Mouse (Mus musculus) embryonic facial prominence, embryonic 11.5 days (tissue): ENCODE data around the gene Spata33. TPM values are rescaled to one million over a fixed set of nuclear protein-coding genes. Genes with fewer than 3 reads are reported as not detected.
A peak's percentile ranks its signal among the peaks of the same experiment; 100 is the strongest.
"Not testable (repeated sequence)": the region's sequence is repeated elsewhere in the genome, so short reads cannot be mapped to it uniquely, and the experiment has no call there.

Experiments used
- ATAC-seq: fragments of 200-750 bp; cut with Nextera tagmentation; replicated peaks from 2 replicates; pipeline ENCODE4 v1.8.0; 2017; ENCODE audit warnings: low read depth; ENCODE audit not compliant: insufficient number of reproducible peaks, low FRiP score, low TSS enrichment
- DNase-seq: peaks from one replicate; pipeline ENCODE4 v3.0.0-alpha.2; 2015; ENCODE audit warnings: low spot score
- H3K27ac ChIP-seq: fragments of 300-500 bp; sonication (generic); replicated peaks from 2 replicates; pipeline ENCODE4 v1.5.1; 2014; ENCODE audit warnings: mild to moderate bottlenecking, low read depth, low read length, control low read depth
- H3K27me3 ChIP-seq: fragments of 300-500 bp; sonication (generic); 2 replicates; pipeline ENCODE4 v1.6.1; 2014; ENCODE audit warnings: mild to moderate bottlenecking, low read length, moderate library complexity, mixed read lengths; ENCODE audit not compliant: control insufficient read depth, insufficient read depth
- H3K36me3 ChIP-seq: fragments of 300-500 bp; sonication (generic); replicated peaks from 2 replicates; pipeline ENCODE4 v1.6.1; 2014; ENCODE audit warnings: low read depth, mild to moderate bottlenecking, low read length, moderate library complexity, mixed read lengths; ENCODE audit not compliant: control insufficient read depth, insufficient read depth
- H3K4me1 ChIP-seq: fragments of 300-500 bp; sonication (generic); 2 replicates; pipeline ENCODE4 v1.6.1; 2014; ENCODE audit warnings: low read length, mixed read lengths; ENCODE audit not compliant: control insufficient read depth, insufficient read depth
- H3K4me2 ChIP-seq: fragments of 300-500 bp; sonication (generic); 2 replicates; pipeline ENCODE4 v1.6.1; 2014; ENCODE audit warnings: low read depth, mild to moderate bottlenecking, control low read depth, low read length, moderate library complexity
- H3K4me3 ChIP-seq: fragments of 300-500 bp; sonication (generic); 2 replicates; pipeline ENCODE4 v1.5.1; 2014; ENCODE audit warnings: low read depth, low read length, control low read depth
- H3K9ac ChIP-seq: fragments of 300-500 bp; sonication (generic); replicated peaks from 2 replicates; pipeline ENCODE4 v1.6.1; 2014; ENCODE audit warnings: mild to moderate bottlenecking, control low read depth, low read length
- H3K9me3 ChIP-seq: fragments of 300-500 bp; sonication (generic); replicated peaks from 2 replicates; pipeline ENCODE4 v1.6.1; 2016; ENCODE audit warnings: mild to moderate bottlenecking, low read length, inconsistent platforms, mixed read lengths; ENCODE audit not compliant: control insufficient read depth
- WGBS: fragments of 180-500 bp; shearing (Covaris S2); extraction: QIAGEN DNeasy Blood & Tissue Kit; methylation state at CpG from one replicate; pipeline ENCODE4 v1.1.7; 2014; 5-methylcytosine and 5-hydroxymethylcytosine counted together
- polyA plus RNA-seq: library from polyadenylated mRNA; unstranded; fragments of >200 nt; fragmentation: Nextera tagmentation; extraction: Ambion mirVana; gene quantifications from 2 replicates; pipeline ENCODE4 v1.2.1, GENCODE M21; 2014

The Spata33 gene
- polyA plus RNA-seq, 1 experiment from 2014 or later: 4.8 TPM

DNA sequence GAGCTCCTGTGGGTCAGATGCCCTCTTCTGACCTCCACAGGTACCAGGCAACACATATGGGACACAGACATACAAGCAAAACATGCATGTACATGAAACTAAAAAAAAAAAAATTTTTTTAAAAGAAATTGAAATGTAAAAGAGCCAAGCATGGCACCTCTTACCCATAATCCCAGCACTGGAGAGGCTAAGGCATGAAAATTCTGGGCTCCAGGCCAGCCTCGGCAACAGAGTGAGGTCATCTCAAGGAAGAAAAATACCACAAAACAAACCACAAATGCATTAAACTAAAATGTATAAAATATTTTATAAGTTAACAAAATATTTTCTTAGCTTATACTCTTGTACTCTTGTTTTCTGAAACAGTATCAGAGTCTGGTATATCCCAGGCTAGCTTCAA is 8.3 kb downstream of the Spata33 start:
- no peak overlapping the region for H3K27ac ChIP-seq
- no peak overlapping the region for H3K9ac ChIP-seq
- H3K9me3 ChIP-seq: no peaks in the 10 kb centered on the region
- no peak overlapping the region for H3K4me2 ChIP-seq
- H3K36me3 ChIP-seq: no peaks in the 10 kb centered on the region
- no peaks in the 10 kb centered on the region for H3K27me3 ChIP-seq
- ATAC-seq (no peak), DNase-seq (no peak)
- 97% methylated on average over 1 of the region's 1 CpGs for WGBS
- no peak overlapping the region for H3K4me3 ChIP-seq
- no peaks in the 10 kb centered on the region for H3K4me1 ChIP-seq

DNA sequence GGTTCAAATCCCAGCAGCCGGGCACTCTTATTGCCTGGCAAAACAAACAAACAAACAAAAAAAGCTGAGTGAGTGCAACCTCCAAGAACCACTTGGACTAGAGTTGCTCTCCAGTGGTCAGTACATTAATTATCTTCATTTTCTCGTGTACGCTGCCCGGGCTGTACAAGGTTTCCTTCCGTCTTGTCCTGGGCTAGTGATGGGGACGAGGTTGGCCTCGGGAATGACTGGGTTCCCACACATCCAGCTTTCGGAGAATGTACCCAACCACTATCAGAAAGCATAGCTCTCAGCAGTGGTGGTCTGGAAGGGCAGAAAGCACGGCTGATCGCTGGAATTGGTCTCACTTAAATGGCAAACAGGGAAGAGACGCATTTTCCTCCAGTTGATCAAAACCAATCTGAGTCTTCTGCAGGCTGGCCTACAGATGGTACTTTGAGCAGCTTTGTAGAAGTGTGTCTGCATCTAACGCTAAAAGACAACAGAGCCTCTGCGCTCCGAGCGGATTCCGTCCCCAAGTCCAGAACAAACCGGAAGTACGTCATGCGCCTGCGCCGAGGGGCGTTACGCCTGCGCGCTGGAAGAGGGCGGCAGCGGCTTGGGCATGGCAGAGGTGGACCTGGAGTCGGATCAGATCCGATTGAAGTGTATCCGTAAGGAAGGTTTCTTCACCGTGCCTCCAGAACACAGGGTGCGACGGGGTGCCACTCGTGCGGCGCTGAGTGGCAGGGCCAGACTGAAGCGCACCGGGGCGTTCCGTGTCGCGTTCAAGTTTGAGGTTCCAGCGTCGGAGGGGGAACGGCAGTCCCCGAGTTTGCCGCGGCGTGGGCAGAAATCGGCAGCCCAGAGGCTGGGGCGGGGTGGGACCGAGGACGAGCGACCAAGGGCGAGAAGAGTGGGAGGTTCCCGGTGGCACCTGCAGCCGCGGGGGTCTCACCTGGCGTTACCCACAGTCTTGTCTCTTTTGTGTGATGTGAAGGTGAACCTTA is 11.9 kb downstream of the Spata33 start, which contains the start of gene Cdk10:
Gene Cdk10 (plus strand): TSS at position 565 of the 989 bp plus-strand sequence.
- peak within 1 kb of the TSS; percentile 90 for H3K4me3 ChIP-seq
- WGBS: 3% methylated on average over 59 of the region's 59 CpGs

DNA sequence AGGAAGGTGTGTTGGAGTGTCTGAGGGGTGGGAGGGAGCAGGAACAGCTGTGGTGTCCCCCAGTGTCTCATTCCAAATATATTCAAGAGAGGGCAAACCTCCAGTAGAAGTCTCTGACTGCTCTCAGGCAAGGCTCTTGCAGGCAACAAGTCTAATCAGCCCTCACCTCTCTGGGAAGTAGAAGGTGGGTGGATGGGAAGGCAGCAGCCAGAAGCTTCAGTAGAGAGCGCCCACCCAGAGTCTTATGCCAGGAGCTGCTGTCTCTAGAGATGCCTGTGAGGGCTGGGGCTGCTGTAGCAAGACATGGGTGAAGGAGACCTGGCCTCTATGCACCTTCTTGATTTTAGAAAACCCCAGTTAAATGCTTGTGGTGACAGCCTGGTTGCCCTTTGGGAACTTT is 15.8 kb downstream of the Spata33 start:
- no peak for DNase-seq

More for the DNA sequence above, 11.9 kb downstream of the Spata33 start, which contains the start of gene Cdk10:
- peak within 1 kb of the TSS; percentile 92 for H3K4me2 ChIP-seq
- H3K4me1 ChIP-seq: no peaks in the 10 kb centered on the region
- peak; percentile 97 for DNase-seq
- H3K36me3 ChIP-seq: no peaks in the 10 kb centered on the region
- H3K9ac ChIP-seq: peak within 1 kb of the TSS; percentile 89
- H3K9me3 ChIP-seq: no peaks in the 10 kb centered on the region
- ATAC-seq: peak; percentile 82
- H3K27me3 ChIP-seq: no peaks in the 10 kb centered on the region
- peak within 1 kb of the TSS; percentile 67; the same call in 1 of the 2 replicates for H3K27ac ChIP-seq

DNA sequence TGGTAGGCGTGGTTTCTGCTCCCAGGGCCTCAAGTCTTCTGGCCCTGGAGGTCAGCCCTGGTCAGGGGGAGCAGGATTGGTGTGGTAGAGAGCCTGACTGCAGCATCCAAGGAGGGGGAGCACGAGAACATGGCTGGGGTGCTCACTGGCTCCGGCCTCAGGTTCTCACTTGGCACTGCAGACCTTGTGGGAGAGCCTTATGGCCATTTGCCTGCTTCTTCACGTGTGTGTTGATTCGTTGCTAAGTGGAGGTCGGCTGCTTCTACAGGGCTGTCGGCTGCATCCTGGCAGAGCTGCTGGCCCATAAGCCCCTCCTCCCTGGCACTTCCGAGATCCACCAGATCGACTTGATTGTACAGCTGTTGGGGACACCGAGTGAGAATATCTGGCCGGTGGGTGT is 17.7 kb downstream of the Spata33 start:
- 90% methylated on average over 9 of the region's 11 CpGs for WGBS
- not testable (repeated sequence) for H3K9me3 ChIP-seq, H3K27ac ChIP-seq, H3K36me3 ChIP-seq, ATAC-seq, H3K4me3 ChIP-seq, H3K27me3 ChIP-seq, DNase-seq, H3K9ac ChIP-seq, H3K4me2 ChIP-seq, H3K4me1 ChIP-seq

More for the DNA sequence above, 15.8 kb downstream of the Spata33 start:
- WGBS: 95% methylated on average over 1 of the region's 1 CpGs
- no peak overlapping the region for H3K9ac ChIP-seq
- H3K4me1 ChIP-seq: no peaks in the 10 kb centered on the region
- no peak for ATAC-seq
- H3K36me3 ChIP-seq: no peaks in the 10 kb centered on the region
- H3K4me2 ChIP-seq: no peak overlapping the region
- no peak overlapping the region for H3K4me3 ChIP-seq
- no peak overlapping the region for H3K27ac ChIP-seq
- no peaks in the 10 kb centered on the region for H3K27me3 ChIP-seq
- H3K9me3 ChIP-seq: no peaks in the 10 kb centered on the region

DNA sequence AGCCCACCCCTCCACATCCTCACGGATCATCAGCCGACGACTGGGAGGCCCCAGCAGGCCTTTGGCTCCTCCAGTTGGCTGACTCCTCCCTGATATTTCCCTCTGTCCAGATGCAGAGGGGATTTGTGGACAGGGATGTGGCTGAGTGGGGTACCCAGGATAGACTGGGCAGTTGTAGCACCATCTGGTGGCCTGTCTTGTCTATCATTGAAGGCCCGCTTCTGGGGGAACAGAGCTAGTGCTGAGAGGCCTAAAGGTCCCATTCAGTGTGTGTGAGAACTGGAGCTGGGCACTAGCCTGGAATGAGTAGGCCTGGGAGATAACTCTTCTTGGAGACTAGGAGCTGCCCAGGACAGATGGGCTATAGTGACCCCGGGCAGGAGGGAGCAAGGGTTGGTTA is 19.1 kb downstream of the Spata33 start:
- no peak overlapping the region for H3K4me3 ChIP-seq
- H3K9me3 ChIP-seq: no peaks in the 10 kb centered on the region
- no peak overlapping the region for H3K27ac ChIP-seq
- no peaks in the 10 kb centered on the region for H3K36me3 ChIP-seq
- ATAC-seq (no peak), DNase-seq (no peak)
- H3K9ac ChIP-seq: no peak overlapping the region
- H3K27me3 ChIP-seq: peaks cover 9% of the 10 kb centered on the region
- WGBS: 67% methylated on average over 5 of the region's 5 CpGs
- H3K4me2 ChIP-seq: no peak overlapping the region
- no peaks in the 10 kb centered on the region for H3K4me1 ChIP-seq

DNA sequence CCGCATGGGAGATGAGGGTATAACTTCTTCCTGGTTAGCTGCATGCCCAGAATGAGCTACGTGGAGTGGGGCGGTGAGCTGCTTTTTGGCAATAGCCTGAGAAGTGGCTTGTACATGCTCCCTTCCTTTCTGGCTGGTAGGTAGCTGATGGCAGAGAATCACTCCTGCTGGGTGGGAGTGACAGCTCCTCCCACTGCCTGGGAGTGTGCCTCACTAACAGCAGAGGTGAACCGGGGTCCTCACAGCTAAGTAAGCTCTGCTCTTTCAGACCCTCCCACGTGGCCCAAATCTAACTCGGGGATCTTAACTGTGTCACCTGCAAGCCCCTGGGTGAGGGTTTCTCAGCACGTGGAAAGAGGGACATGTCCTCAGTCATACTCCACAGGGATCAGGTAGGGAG is 19.9 kb downstream of the Spata33 start:
- Histone ChIP-seq H3K27ac (no peak overlapping the region), H3K4me3 (no peak overlapping the region), H3K36me3 (no peaks in the 10 kb centered on the region), H3K9ac (no peak overlapping the region), H3K9me3 (no peaks in the 10 kb centered on the region), H3K27me3 (peaks cover 9% of the 10 kb centered on the region), H3K4me2 (no peak overlapping the region), H3K4me1 (no peaks in the 10 kb centered on the region)
- 47% methylated on average over 7 of the region's 7 CpGs for WGBS
- DNase-seq: no peak
- ATAC-seq: no peak

DNA sequence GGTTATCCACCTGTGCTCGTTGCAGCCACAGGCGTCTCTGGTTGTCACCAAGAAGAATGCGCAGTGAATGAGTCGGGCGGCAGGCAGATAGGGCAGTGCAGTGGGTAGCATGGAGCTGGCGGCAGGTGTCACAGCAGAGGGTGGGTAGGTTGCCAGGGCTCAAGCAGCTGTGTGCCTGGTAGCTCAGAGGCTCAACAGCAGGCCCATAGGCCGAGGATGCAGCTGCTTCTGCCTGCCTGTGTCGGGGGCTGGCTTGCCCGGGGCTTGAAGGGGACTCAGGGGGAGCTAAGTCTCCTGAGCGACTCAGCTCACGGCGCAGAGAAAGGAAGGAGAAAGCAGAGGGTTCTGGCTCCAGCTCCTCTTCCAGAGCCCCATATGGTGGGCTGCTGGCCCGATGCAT is 20.7 kb downstream of the Spata33 start:
- Histone ChIP-seq H3K4me1 (no peaks in the 10 kb centered on the region), H3K27me3 (peaks cover 9% of the 10 kb centered on the region), H3K9me3 (no peaks in the 10 kb centered on the region), H3K9ac (no peak overlapping the region), H3K4me2 (no peak overlapping the region), H3K36me3 (no peaks in the 10 kb centered on the region), H3K27ac (no peak overlapping the region), H3K4me3 (no peak overlapping the region)
- DNase-seq (no peak), ATAC-seq (no peak)
- WGBS: 59% methylated on average over 13 of the region's 13 CpGs

DNA sequence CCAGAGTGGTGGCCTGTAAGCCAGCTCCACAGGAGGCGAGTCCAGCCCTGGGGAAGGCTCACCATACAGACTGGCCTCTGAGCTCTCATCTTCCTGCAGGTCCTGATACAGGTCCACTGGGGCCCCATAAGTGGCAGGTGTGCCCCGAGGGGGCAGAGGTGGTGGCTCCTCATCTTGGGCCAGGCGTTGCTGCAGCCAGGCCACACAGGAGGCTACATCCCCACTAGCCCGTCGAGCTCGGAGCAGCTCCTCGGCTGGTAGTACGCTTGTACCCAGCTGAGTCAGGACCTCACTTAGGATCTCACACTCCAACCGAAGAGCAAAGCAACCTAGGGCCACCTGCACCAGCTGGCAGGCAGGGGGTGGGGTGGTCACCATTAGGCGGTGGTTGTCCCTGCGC is 21.1 kb downstream of the Spata33 start:
- Histone ChIP-seq H3K4me2 (no peak overlapping the region), H3K9ac (no peak overlapping the region), H3K36me3 (no peaks in the 10 kb centered on the region), H3K9me3 (no peaks in the 10 kb centered on the region), H3K27me3 (peaks cover 9% of the 10 kb centered on the region), H3K4me3 (no peak overlapping the region), H3K27ac (no peak overlapping the region), H3K4me1 (no peaks in the 10 kb centered on the region)
- 75% methylated on average over 11 of the region's 11 CpGs for WGBS
- DNase-seq: no peak
- no peak for ATAC-seq
